Mouse (Mus musculus) hindbrain, embryonic 15.5 days (tissue): ENCODE results near the gene Cacng2. TPM values are rescaled to one million over a fixed set of nuclear protein-coding genes. Genes with fewer than 3 reads are reported as not detected.
A peak's percentile ranks its signal among the peaks of the same experiment; 100 is the strongest.

ENCODE experiments used
- ATAC-seq: fragments of 200-750 bp; cut with Nextera tagmentation; 2 replicates; pipeline ENCODE4 v1.8.0; 2017; ENCODE audit warnings: low read depth, moderate number of reproducible peaks, moderate TSS enrichment; ENCODE audit not compliant: low FRiP score
- H3K27ac ChIP-seq: fragments of 300-500 bp; sonication (generic); replicated peaks from 2 replicates; pipeline ENCODE4 v1.5.1; 2015; ENCODE audit warnings: mild to moderate bottlenecking, inconsistent platforms
- H3K27me3 ChIP-seq: fragments of 300-500 bp; sonication (generic); 2 replicates; pipeline ENCODE4 v1.6.1; 2015; ENCODE audit warnings: control low read depth, inconsistent platforms
- H3K36me3 ChIP-seq: fragments of 300-500 bp; sonication (generic); 2 replicates; pipeline ENCODE4 v1.6.1; 2015; ENCODE audit warnings: control low read depth, inconsistent platforms
- H3K4me1 ChIP-seq: fragments of 300-500 bp; sonication (generic); replicated peaks from 2 replicates; pipeline ENCODE4 v1.6.1; 2015; ENCODE audit warnings: control low read depth, inconsistent platforms
- H3K4me2 ChIP-seq: fragments of 300-500 bp; sonication (generic); 2 replicates; pipeline ENCODE4 v1.6.1; 2015; ENCODE audit warnings: moderate library complexity, mild to moderate bottlenecking, inconsistent platforms
- H3K4me3 ChIP-seq: fragments of 300-500 bp; sonication (generic); 2 replicates; pipeline ENCODE4 v1.5.1; 2015; ENCODE audit warnings: mild to moderate bottlenecking, inconsistent platforms
- H3K9ac ChIP-seq: fragments of 300-500 bp; sonication (generic); 2 replicates; pipeline ENCODE4 v1.6.1; 2015; ENCODE audit warnings: inconsistent platforms
- H3K9me3 ChIP-seq: fragments of 300-500 bp; sonication (generic); 2 replicates; pipeline ENCODE4 v1.6.1; 2016; ENCODE audit warnings: control low read depth, inconsistent platforms
- WGBS: fragments of 180-500 bp; shearing (Covaris S2); methylation state at CpG from one replicate; pipeline ENCODE4 v1.1.7; 2015; 5-methylcytosine and 5-hydroxymethylcytosine counted together
- polyA plus RNA-seq: library from polyadenylated mRNA; unstranded; fragments of >200 nt; fragmentation: Nextera tagmentation; extraction: Ambion mirVana; gene quantifications from 2 replicates; pipeline ENCODE4 v1.2.1, GENCODE M21; 2015

Cacng2 gene
- polyA plus RNA-seq, 1 experiment from 2014 or later: 17.4 TPM

DNA sequence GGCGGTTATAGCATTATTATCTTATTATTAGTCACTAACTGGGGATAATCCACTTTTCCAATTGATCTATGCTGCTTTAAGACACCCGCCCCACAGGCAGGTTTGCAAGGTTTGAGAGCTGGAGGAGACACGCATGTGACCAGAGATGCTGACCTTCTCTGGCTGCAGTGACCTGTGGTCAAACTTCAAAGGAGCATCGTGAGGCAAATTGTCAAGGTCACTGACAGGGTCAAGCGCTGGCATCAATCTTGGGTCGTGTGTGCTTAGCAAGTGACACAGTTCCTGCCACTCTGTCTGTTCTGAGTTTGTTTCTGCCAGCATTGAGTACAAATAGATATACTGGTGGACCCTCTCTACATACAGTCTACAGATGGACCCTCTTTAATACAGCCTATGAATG is 14.8 kb upstream of the Cacng2 start:
- no peak for ATAC-seq
- Histone ChIP-seq H3K9me3 (no peaks in the 10 kb centered on the region), H3K36me3 (no peaks in the 10 kb centered on the region), H3K4me3 (no peak overlapping the region), H3K9ac (no peak overlapping the region), H3K4me1 (0 out of 2 replicates have a peak, but pooled peaks cover 6% of the 10 kb centered on the region), H3K4me2 (no peak overlapping the region), H3K27me3 (no peaks in the 10 kb centered on the region), H3K27ac (no peak overlapping the region)
- 32% methylated on average over 6 of the region's 6 CpGs for WGBS

- Histone ChIP-seq H3K9me3 (no peaks in the 10 kb centered on the region), H3K4me3 (no peak overlapping the region), H3K27ac (no peak overlapping the region), H3K9ac (no peak overlapping the region), H3K27me3 (no peaks in the 10 kb centered on the region), H3K4me1 (0 out of 2 replicates have a peak, but pooled peaks cover 6% of the 10 kb centered on the region), H3K4me2 (no peak overlapping the region), H3K36me3 (no peaks in the 10 kb centered on the region)
- 20% methylated on average over 2 of the region's 2 CpGs for WGBS
- peak; percentile 34; the same call in 1 of the 2 replicates for ATAC-seq
These were observed 13.6 kb upstream of the Cacng2 start for GRCm38 (mm10) chr15:78133389-78133788.

DNA sequence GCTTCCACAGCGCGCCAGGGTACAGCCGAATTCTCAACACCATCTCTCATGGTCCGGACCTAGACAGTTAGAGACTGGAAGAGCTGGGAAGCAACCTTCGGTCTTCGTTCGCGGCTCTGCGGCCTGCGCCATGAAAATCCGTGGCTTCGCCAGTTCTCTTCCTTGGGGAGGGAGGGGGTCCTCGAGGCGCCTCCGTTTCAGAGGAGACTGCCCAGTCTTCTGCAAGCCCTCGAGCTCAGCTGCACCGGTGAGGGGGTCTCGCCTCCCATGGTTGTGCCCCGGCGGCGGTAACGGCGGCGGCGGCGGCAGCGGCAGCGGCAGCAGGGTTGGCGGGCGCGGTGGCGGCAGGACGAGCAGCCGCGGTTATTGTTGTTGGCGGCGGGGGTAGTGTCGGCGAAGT is 580 bp downstream of the Cacng2 start:
- peak; percentile 16 for ATAC-seq
- peaks cover 60% of the 10 kb centered on the region for H3K4me1 ChIP-seq
- H3K9ac ChIP-seq: peak overlapping the region; percentile 74
- H3K4me3 ChIP-seq: peak overlapping the region; percentile 58
- H3K27me3 ChIP-seq: no peaks in the 10 kb centered on the region
- H3K36me3 ChIP-seq: no peaks in the 10 kb centered on the region
- peak overlapping the region; percentile 90 for H3K27ac ChIP-seq
- H3K9me3 ChIP-seq: no peaks in the 10 kb centered on the region
- 2% methylated on average over 33 of the region's 39 CpGs for WGBS
- H3K4me2 ChIP-seq: peak overlapping the region; percentile 74

DNA sequence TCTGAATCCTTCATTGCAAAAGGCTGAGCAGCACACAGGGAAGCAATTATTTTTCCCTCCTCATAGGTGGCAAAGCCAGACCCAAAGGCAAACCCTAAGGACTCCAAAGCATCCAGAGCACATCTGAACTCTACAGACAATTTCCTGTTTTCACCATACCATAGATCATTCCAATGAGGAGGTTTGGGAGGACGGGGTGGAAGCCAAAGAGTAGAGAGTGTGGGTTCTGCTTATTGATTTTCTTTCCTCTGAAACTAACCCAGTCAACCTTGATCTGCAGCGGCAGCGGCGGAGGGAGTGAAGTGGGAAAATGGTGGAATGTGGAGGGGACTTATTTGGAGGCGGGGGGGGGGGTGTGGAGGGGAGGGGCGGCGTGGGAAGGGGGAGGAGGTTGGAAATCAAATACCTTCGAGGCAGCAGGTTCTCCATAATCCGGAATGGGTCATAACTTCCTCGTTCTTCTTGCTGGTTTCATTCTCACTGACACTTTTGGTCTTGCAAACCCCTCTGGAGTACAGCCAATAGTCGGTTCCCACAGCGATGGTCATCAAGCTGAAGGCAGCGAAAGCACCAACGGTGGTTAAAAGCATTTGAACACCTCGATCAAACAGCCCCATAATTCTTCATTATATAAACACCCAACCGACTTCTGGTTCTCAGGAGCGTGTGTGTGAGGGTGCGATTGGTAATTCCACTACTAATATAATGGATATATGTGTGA is 1.4 kb downstream of the Cacng2 start:
- H3K4me1 ChIP-seq: peaks cover 58% of the 10 kb centered on the region
- peak overlapping the region; percentile 58 for H3K4me3 ChIP-seq
- H3K27ac ChIP-seq: peak overlapping the region; percentile 90
- peak overlapping the region; percentile 74 for H3K4me2 ChIP-seq
- H3K36me3 ChIP-seq: no peaks in the 10 kb centered on the region
- 34% methylated on average over 18 of the region's 18 CpGs for WGBS
- H3K27me3 ChIP-seq: no peaks in the 10 kb centered on the region
- no peak for ATAC-seq
- peak overlapping the region; percentile 74 for H3K9ac ChIP-seq
- no peaks in the 10 kb centered on the region for H3K9me3 ChIP-seq

DNA sequence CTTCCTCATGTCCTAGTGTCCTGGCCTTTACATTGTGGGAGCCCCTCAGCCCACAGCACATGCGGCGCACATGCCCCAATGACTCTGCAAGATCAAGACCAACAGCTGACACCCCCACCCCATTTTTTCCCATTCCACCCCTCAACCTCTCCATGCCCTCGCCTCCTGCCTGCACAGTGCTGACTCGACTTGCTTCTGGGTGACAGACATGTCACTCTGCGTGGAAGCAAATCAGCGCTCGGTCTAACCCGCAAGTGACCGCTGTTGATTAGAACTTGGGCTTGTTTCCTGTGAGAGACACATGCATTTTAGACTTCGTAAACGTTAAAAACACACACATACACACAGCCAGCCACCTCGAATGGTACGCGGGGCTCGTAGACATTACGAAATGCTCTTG is 2.1 kb downstream of the Cacng2 start:
- no peak for ATAC-seq
- WGBS: 57% methylated on average over 16 of the region's 16 CpGs
- Histone ChIP-seq H3K27me3 (no peaks in the 10 kb centered on the region), H3K36me3 (no peaks in the 10 kb centered on the region), H3K4me1 (peaks cover 58% of the 10 kb centered on the region), H3K27ac (peak overlapping the region; percentile 90; the same call in 1 of the 2 replicates), H3K9ac (peak overlapping the region; percentile 74; the same call in 1 of the 2 replicates), H3K4me2 (peak overlapping the region; percentile 74), H3K4me3 (peak overlapping the region; percentile 58), H3K9me3 (no peaks in the 10 kb centered on the region)

DNA sequence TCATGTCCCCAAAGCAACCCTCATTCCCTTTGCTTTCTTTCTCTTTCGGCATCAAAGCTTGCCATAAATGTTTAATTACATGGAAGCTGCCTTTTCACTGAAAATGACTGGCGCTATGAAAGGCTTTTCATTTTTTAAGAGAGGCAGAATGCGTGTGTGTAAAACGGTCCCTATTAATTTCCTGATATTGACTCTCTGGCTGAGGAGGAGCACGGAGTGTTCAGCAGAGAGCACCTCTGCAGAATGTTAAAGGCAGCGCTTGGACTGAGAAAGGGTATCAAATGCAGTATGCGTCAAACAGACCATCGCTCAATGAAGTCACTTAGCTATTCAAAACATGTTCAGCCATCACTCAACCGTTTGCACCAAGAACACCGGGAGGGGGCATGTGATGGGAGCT is 2.9 kb downstream of the Cacng2 start:
- peak overlapping the region; percentile 58 for H3K4me3 ChIP-seq
- peak overlapping the region; percentile 74 for H3K4me2 ChIP-seq
- ATAC-seq: no peak
- no peaks in the 10 kb centered on the region for H3K27me3 ChIP-seq
- 32% methylated on average over 10 of the region's 10 CpGs for WGBS
- H3K27ac ChIP-seq: peak overlapping the region; percentile 90
- no peaks in the 10 kb centered on the region for H3K36me3 ChIP-seq
- H3K4me1 ChIP-seq: peaks cover 52% of the 10 kb centered on the region
- H3K9me3 ChIP-seq: no peaks in the 10 kb centered on the region
- H3K9ac ChIP-seq: peak overlapping the region; percentile 51

DNA sequence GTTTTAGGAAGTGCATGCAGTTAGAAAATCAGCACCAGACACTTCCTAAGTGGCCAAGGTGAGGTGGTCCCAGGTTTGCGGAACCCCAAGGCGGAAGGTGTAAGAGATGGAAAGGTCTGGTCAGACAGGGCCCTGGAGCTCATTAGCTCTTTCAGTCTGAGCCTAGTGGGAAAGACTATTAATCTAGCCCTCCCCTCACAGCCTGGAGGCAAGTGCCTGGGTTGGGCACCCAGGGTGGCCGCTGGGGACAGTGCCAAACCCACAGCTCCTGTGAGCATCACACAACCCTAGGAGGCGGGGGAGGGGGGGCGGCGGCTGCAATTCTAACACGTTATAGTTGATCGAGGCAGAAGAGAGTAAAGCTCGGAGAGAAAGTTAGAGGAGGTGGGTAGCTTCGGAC is 3.6 kb downstream of the Cacng2 start:
- peak overlapping the region; percentile 74 for H3K4me2 ChIP-seq
- peak overlapping the region; percentile 58 for H3K4me3 ChIP-seq
- H3K27me3 ChIP-seq: no peaks in the 10 kb centered on the region
- H3K4me1 ChIP-seq: peaks cover 47% of the 10 kb centered on the region
- peak overlapping the region; percentile 51 for H3K9ac ChIP-seq
- no peaks in the 10 kb centered on the region for H3K36me3 ChIP-seq
- no peaks in the 10 kb centered on the region for H3K9me3 ChIP-seq
- no peak for ATAC-seq
- no peak overlapping the region; the same call in 1 of the 2 replicates for H3K27ac ChIP-seq
- WGBS: 46% methylated on average over 10 of the region's 10 CpGs

DNA sequence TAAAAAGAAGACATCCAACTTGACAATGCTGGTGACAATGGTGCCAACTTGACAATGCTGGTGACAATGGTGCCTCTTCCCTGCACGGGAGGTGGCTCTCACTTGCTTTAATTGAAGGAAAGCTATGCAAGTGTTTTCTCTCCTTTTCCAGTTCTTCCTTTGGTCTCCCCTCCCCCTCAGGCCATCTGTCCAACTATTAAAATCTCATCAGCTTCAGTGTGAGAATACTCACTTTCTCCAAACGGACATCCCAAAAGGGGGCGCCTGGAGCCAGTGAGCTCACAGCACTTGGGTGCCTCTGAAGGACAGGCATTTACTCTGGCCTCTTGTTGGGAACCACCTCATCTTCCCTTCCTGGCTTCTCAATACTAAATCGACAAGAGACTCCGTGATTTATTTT is 20.3 kb downstream of the Cacng2 start:
- Histone ChIP-seq H3K4me2 (no peak overlapping the region), H3K4me3 (no peak overlapping the region), H3K9ac (no peak overlapping the region), H3K4me1 (peaks cover 5% of the 10 kb centered on the region), H3K27ac (no peak overlapping the region), H3K36me3 (no peaks in the 10 kb centered on the region), H3K27me3 (no peaks in the 10 kb centered on the region), H3K9me3 (no peaks in the 10 kb centered on the region)
- ATAC-seq: no peak
- 42% methylated on average over 5 of the region's 5 CpGs for WGBS

- no peak overlapping the region for H3K4me3 ChIP-seq
- no peaks in the 10 kb centered on the region for H3K36me3 ChIP-seq
- 81% methylated on average over 16 of the region's 16 CpGs for WGBS
- no peaks in the 10 kb centered on the region for H3K27me3 ChIP-seq
- H3K4me1 ChIP-seq: peaks cover 5% of the 10 kb centered on the region
- no peak for ATAC-seq
- H3K27ac ChIP-seq: no peak overlapping the region
- H3K9ac ChIP-seq: no peak overlapping the region
- no peaks in the 10 kb centered on the region for H3K9me3 ChIP-seq
- H3K4me2 ChIP-seq: no peak overlapping the region
These were observed 23.8 kb downstream of the Cacng2 start for GRCm38 (mm10) chr15:78096004-78096403.

- H3K4me3 ChIP-seq: no peak overlapping the region
- no peak overlapping the region for H3K9ac ChIP-seq
- no peaks in the 10 kb centered on the region for H3K27me3 ChIP-seq
- H3K36me3 ChIP-seq: no peaks in the 10 kb centered on the region
- 88% methylated on average over 5 of the region's 5 CpGs for WGBS
- no peak overlapping the region for H3K4me2 ChIP-seq
- ATAC-seq: no peak
- no peak overlapping the region for H3K27ac ChIP-seq
- no peaks in the 10 kb centered on the region for H3K9me3 ChIP-seq
- H3K4me1 ChIP-seq: peaks cover 5% of the 10 kb centered on the region
These were observed 26.2 kb downstream of the Cacng2 start for GRCm38 (mm10) chr15:78093597-78093996.

DNA sequence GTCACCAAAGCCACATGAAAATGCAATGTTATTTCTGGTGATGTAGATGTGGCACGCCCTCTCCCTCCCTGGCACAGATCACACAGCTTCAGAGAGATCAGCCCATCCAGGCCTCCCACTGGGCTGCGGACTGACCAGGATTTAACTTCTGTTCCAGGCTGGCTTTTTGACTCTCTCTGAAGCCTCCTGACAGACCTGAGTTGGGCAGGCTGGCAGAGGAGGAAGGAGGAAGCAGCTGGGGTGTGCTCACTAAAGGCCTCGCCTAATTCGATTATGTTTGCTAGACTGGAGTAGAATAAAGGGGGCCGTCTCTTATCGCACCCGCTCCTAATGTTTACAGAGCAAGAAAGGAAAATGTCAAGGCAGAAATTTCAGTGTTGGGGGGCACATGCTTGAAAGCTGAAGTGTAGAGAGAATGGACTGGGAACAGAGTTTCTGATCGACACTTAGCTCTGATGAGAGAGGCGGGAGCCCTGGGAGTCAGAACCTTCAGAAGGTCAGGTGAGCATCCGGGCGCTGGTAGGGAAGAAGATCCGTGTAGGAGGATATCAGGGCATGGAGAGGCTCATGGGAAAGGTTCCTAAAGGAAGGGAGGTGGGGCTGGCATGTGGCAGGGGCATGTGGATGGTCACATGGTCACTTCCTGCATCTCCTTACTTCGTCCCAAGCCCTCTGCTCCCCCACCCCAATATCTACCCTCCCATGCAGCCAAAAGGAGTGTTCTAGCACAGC is 36.8 kb downstream of the Cacng2 start:
- Histone ChIP-seq H3K9ac (no peak overlapping the region), H3K27me3 (no peaks in the 10 kb centered on the region), H3K9me3 (no peaks in the 10 kb centered on the region), H3K4me1 (peaks cover 32% of the 10 kb centered on the region), H3K4me2 (no peak overlapping the region), H3K4me3 (no peak overlapping the region), H3K27ac (peak overlapping the region; percentile 26), H3K36me3 (no peaks in the 10 kb centered on the region)
- peak; percentile 52; the same call in 1 of the 2 replicates for ATAC-seq
- 28% methylated on average over 13 of the region's 13 CpGs for WGBS

GRCm38 (mm10) chr15:78082149-78082548 is 37.7 kb downstream of the Cacng2 start:
- Histone ChIP-seq H3K4me2 (no peak overlapping the region), H3K4me1 (peaks cover 32% of the 10 kb centered on the region), H3K36me3 (no peaks in the 10 kb centered on the region), H3K27ac (no peak overlapping the region), H3K4me3 (no peak overlapping the region), H3K9ac (no peak overlapping the region), H3K9me3 (no peaks in the 10 kb centered on the region), H3K27me3 (no peaks in the 10 kb centered on the region)
- WGBS: 46% methylated on average over 8 of the region's 8 CpGs
- ATAC-seq: no peak
